Mouse (Mus musculus): Measurements from ENCODE around the gene Tmem108.

- TF ChIP-seq CTCF (IDR thresholded peaks at IDR 0.05; ENCODE audit: low read depth) (no peak), EP300 (IDR thresholded peaks at IDR 0.05; ENCODE audit: low read depth) (no peak)
Observed at GRCm38 (mm10) chr9:103661873-103662272, 99.8 kb downstream of the Tmem108 start.

Measured in heart, postnatal 0 days (tissue).